Mouse (Mus musculus) cerebellum, adult 2 months (tissue): ENCODE data around the gene Lrp3. TPM values are rescaled to one million over a fixed set of nuclear protein-coding genes. Genes with fewer than 3 reads are reported as not detected.

Source experiments
- DNase-seq, 2 experiments: peaks; one replicate each; pipeline ENCODE4 v3.0.0; 2021
- H3K27ac ChIP-seq: fragments of 200-500 bp; 2 replicates; pipeline ENCODE4 v1.5.1; 2012; ENCODE audit warnings: low read length, control low read depth, inconsistent platforms; ENCODE audit not compliant: insufficient read depth
- H3K27me3 ChIP-seq: fragments of 200-500 bp; 2 replicates; pipeline ENCODE4 v1.6.1; 2012; ENCODE audit warnings: inconsistent platforms, mild to moderate bottlenecking, low read length, moderate library complexity; ENCODE audit not compliant: control insufficient read depth, insufficient read depth
- H3K4me1 ChIP-seq: fragments of 200-500 bp; 2 replicates; pipeline ENCODE4 v1.6.1; 2011; ENCODE audit warnings: low read length; ENCODE audit not compliant: control insufficient read depth, insufficient read depth
- H3K4me3 ChIP-seq: fragments of 200-500 bp; replicated peaks from 2 replicates; pipeline ENCODE3; 2011; ENCODE audit warnings: mild to moderate bottlenecking, low read depth, low read length, control low read depth; ENCODE audit not compliant: insufficient read depth
- CTCF ChIP-seq: fragments of 200-500 bp; IDR thresholded peaks from 2 replicates; pipeline ENCODE4 v1.5.1; 2011; ENCODE audit warnings: low read depth, mild to moderate bottlenecking, control low read depth, low read length, moderate library complexity, borderline replicate concordance; ENCODE audit not compliant: insufficient read depth
- POLR2A ChIP-seq: fragments of 200-500 bp; IDR thresholded peaks from 2 replicates; pipeline ENCODE4 v1.6.1; 2011; ENCODE audit warnings: low read length, control low read depth, borderline replicate concordance; ENCODE audit not compliant: insufficient read depth
- WGBS: fragments of 180-500 bp; shearing (Covaris S2); methylation state at CpG from one replicate; pipeline ENCODE4 v1.1.7; 2018; 5-methylcytosine and 5-hydroxymethylcytosine counted together
- polyA plus RNA-seq: library from polyadenylated mRNA; depleted of rRNA; stranded (reverse); fragments of >200 nt; gene quantifications from 2 replicates; pipeline ENCODE4 v1.2.3, GENCODE M21; 2012; rRNA removed

Lrp3 gene
- polyA plus RNA-seq, 1 experiment = 62.9 TPM

- Histone ChIP-seq H3K27me3 (no peaks in the 10 kb centered on the region), H3K4me1 (no peaks in the 10 kb centered on the region), H3K27ac (no peak overlapping the region), H3K4me3 (no peak overlapping the region)
- no peak for TF ChIP-seq POLR2A
- no peak for TF ChIP-seq CTCF
- WGBS = 89% methylated on average over 5 of the region's 5 CpGs
- no peak for DNase-seq
These were observed 48.3 kb downstream of the Lrp3 start for GRCm38 (mm10) chr7:35166988-35167387.

DNA sequence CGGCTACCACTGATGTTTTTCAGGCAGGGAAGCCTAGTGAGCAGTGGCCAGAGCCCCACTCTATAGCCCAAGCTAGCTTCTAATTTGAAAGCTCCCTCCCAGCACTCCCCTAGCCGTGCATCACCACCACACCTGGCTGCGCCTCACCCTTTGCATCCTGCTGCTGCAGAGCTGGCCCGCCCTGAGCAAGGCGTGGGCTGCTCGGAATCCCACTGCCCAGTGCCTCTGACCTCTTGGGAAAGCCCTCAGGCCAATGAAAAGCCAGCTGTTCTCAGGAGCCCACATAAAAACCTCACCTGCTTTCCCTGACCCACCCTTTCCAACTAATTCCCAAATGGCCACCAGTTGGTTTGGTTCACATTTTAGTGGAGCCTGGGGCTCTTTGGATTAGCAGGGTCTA lies 51.2 kb downstream of the Lrp3 start:
- Histone ChIP-seq H3K27ac (no peak overlapping the region), H3K4me3 (no peak overlapping the region), H3K27me3 (no peaks in the 10 kb centered on the region), H3K4me1 (no peaks in the 10 kb centered on the region)
- DNase-seq = no peak
- TF ChIP-seq POLR2A (no peak), CTCF (no peak)
- 90% methylated on average over 6 of the region's 6 CpGs for WGBS

- WGBS = 65% methylated on average over 7 of the region's 7 CpGs
- H3K27me3 ChIP-seq = no peaks in the 10 kb centered on the region
- no peak for TF ChIP-seq CTCF
- TF ChIP-seq POLR2A = no peak
These were observed 51.7 kb downstream of the Lrp3 start for GRCm38 (mm10) chr7:35163600-35163999.

DNA sequence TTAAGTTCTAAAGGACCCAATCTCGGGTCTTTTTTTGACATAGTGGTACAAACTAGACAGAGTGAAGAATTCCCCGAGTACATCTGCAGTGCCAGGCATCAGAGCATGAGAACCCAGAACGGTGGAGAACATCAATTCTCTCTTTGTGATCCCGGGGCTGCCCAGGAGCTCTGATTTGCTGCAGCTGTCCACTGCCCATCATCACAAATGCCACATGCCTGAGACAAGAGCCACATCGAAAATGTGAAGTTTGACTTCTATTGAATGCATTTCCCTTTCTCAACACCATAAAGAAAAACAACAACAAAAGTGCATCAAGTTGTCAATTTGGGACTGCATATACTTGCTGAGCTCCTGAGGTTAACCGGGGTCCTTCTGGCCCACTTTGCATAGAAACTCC lies 52.9 kb downstream of the Lrp3 start:
- TF ChIP-seq POLR2A = no peak
- TF ChIP-seq CTCF = no peak
- no peaks in the 10 kb centered on the region for H3K27me3 ChIP-seq
- no peak for DNase-seq
- H3K4me1 ChIP-seq = no peaks in the 10 kb centered on the region
- WGBS = 67% methylated on average over 6 of the region's 6 CpGs
- H3K27ac ChIP-seq = no peak overlapping the region
- no peak overlapping the region for H3K4me3 ChIP-seq

More at GRCm38 (mm10) chr7:35163600-35163999, 51.7 kb downstream of the Lrp3 start:
- no peak for DNase-seq
- no peak overlapping the region for H3K4me3 ChIP-seq
- no peak overlapping the region for H3K27ac ChIP-seq
- H3K4me1 ChIP-seq = no peaks in the 10 kb centered on the region

- 59% methylated on average over 3 of the region's 3 CpGs for WGBS
- Histone ChIP-seq H3K27ac (no peak overlapping the region), H3K4me3 (no peak overlapping the region), H3K27me3 (no peaks in the 10 kb centered on the region), H3K4me1 (no peaks in the 10 kb centered on the region)
- no peak for DNase-seq
- no peak for TF ChIP-seq CTCF
- TF ChIP-seq POLR2A = no peak
These were observed 57.8 kb downstream of the Lrp3 start for GRCm38 (mm10) chr7:35157512-35157911.

- WGBS = 42% methylated on average over 16 of the region's 16 CpGs
- no peak for DNase-seq
- Histone ChIP-seq H3K4me1 (no peaks in the 10 kb centered on the region), H3K27ac (no peak overlapping the region), H3K27me3 (no peaks in the 10 kb centered on the region), H3K4me3 (no peak overlapping the region)
- no peak for TF ChIP-seq CTCF
- no peak for TF ChIP-seq POLR2A
These were observed 58.5 kb downstream of the Lrp3 start for GRCm38 (mm10) chr7:35156561-35157477.

DNA sequence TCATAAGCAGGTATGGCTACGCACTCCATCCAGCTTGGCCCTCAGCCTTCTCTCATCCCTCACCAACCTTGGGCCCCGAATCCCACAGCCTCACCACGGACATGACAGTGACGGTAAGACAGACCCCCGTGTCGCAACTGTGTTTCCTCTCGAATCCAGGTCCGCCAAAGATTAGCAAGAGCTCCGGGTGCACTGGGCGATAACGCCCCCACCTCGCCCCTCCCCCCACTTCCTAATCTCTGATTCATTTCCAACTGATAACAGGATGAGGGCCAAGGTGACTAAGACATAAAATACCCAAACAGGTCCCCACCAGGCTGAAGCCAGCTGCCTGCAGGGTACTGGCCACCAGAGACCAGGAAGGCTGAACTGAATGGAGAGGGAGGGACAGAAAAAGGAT lies 60.8 kb downstream of the Lrp3 start:
- Histone ChIP-seq H3K4me3 (no peak overlapping the region), H3K27ac (no peak overlapping the region), H3K27me3 (no peaks in the 10 kb centered on the region), H3K4me1 (no peaks in the 10 kb centered on the region)
- WGBS = 80% methylated on average over 12 of the region's 12 CpGs
- DNase-seq = no peak
- TF ChIP-seq POLR2A (no peak), CTCF (no peak)

- H3K4me3 ChIP-seq = no peak overlapping the region
- no peaks in the 10 kb centered on the region for H3K27me3 ChIP-seq
- no peak for DNase-seq
- TF ChIP-seq POLR2A = no peak
- TF ChIP-seq CTCF = no peak
- no peaks in the 10 kb centered on the region for H3K4me1 ChIP-seq
- H3K27ac ChIP-seq = no peak overlapping the region
- 90% methylated on average over 5 of the region's 5 CpGs for WGBS
These were observed 64.4 kb downstream of the Lrp3 start for GRCm38 (mm10) chr7:35150860-35151259.

Other genes with a start within 250 kb of the Lrp3 start
- gene Cebpg, start 158.9 kb downstream of the Lrp3 start, polyA plus RNA-seq = 25.1 and 25.3 TPM in 2 replicates
- gene Cebpa, start 96.2 kb downstream of the Lrp3 start, polyA plus RNA-seq = 4.8 and 5.0 TPM in 2 replicates
- 91.3 and 100 TPM in 2 replicates for gene Slc7a10, start 29.1 kb downstream of the Lrp3 start, polyA plus RNA-seq
- 19.6 and 20.2 TPM in 2 replicates for gene Gpatch1, start 102.9 kb upstream of the Lrp3 start, polyA plus RNA-seq
- 9.9 and 10.1 TPM in 2 replicates for gene Rhpn2, start 118.7 kb upstream of the Lrp3 start, polyA plus RNA-seq
- 4.3 and 4.5 TPM in 2 replicates for gene Faap24, start 181.3 kb upstream of the Lrp3 start, polyA plus RNA-seq
- gene Cep89, start 181.5 kb upstream of the Lrp3 start, polyA plus RNA-seq = 16.7 and 17.2 TPM in 2 replicates
- 0.10 TPM in 1 of 2 replicates, not detected in the other for gene Slc7a9, start 233.3 kb upstream of the Lrp3 start, polyA plus RNA-seq